Mouse (Mus musculus): ENCODE measurements around the gene Gas7. TPM values are rescaled to one million over a fixed set of nuclear protein-coding genes. Genes with fewer than 3 reads are reported as not detected.
A peak's percentile ranks its signal among the peaks of the same experiment; 100 is the strongest.

Gas7 gene
- total RNA-seq, 2 experiments from 2014 or later = 371 to 375 TPM

DNA sequence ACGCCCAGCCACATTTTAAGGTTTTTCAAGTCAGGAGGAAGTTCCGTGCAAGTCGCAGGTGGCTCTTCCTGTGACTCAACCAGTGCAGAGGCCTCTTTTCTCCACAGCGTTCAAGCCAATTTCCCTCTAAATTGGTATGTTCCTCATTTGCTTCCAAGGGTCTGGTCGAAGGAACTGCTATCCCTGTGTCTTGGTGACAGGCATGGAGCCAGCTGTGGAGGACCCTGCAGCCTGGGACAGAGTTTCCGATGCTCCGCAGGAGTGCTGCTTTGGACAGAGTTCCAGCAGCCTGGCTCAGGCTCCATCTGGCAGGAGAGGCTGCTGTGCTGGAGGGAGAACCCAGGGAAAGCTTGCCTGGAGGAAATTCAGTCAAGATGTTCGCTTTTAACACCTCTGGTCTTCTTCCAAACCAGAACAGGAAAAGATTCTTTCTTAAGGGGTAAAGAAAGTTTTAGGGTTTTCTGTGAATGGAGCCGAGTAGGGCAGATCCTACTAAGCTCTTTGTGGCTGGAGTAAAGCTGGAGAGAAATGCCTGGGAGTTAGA is 27.1 kb downstream of the Gas7 start:
- intact Hi-C loops (cut with DNase I) = no loop called here
- peak; percentile 79 for DNase-seq

DNA sequence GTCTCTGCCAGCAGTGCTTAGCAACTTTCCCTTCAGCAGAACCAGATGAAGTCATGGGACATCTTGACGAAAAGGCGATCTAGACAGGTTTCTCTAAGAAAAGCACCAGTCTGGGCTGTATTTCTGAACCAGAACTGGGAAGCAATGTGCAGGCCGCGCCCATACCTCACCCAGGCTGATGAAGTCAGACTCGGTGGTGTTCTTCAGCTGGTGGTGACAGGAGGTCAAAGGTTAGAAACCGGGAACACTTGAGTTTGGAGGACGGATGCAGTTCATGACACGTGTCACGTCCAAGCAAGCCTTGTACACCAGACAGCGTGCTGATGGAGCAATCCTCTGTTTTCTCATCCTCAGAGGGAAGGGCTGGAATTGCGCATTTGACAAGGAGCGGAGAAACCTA is 32.9 kb downstream of the Gas7 start:
- intact Hi-C loops (cut with DNase I) = no loop called here
- no peak for DNase-seq

- intact Hi-C loops (cut with DNase I) = no loop called here
- peak; percentile 12 for DNase-seq
Measured at GRCm38 (mm10) chr11:67489647-67490175, 34.5 kb downstream of the Gas7 start.

DNA sequence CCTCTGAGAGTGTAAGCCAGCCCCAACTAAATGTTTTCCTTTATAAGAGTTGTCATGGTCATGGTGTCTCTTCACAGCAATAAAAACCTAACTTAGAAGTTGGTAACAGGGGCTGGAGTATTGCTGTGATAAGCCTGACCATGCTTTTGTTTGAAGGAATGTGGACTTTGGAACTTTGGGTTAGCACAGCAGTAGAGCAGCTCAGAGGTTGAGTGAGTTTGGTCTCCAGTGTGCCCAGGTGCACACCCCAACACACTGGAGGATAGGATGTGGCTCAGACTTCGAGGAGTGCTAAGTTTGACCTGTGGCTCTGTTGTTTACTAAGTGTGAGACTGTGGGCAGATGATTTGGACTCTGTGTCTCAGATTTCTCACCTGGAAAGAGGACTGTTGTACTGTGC is 41.6 kb downstream of the Gas7 start:
- intact Hi-C loops (cut with DNase I) = no loop called here
- DNase-seq = no peak

DNA sequence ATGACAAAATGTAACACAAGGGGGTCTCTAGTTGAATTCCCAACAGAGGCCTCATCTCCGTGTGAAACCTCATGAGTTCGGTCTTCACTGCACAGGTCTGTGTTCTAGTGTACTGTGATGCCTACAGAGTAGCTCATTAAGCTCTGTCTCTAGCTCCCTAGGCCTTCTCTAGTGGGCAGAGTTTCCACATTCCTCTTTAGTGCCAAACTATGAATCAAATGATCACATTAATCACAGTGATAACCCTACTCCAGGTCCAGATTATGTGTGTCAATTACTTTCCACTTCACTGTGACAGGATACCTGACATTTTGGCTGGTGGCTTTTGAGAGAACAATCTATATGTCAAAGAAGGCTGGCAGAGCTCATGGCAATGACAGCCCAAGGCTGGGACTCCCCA is 44.9 kb downstream of the Gas7 start:
- no peak for DNase-seq
- intact Hi-C loops (cut with DNase I) = no loop called here

DNA sequence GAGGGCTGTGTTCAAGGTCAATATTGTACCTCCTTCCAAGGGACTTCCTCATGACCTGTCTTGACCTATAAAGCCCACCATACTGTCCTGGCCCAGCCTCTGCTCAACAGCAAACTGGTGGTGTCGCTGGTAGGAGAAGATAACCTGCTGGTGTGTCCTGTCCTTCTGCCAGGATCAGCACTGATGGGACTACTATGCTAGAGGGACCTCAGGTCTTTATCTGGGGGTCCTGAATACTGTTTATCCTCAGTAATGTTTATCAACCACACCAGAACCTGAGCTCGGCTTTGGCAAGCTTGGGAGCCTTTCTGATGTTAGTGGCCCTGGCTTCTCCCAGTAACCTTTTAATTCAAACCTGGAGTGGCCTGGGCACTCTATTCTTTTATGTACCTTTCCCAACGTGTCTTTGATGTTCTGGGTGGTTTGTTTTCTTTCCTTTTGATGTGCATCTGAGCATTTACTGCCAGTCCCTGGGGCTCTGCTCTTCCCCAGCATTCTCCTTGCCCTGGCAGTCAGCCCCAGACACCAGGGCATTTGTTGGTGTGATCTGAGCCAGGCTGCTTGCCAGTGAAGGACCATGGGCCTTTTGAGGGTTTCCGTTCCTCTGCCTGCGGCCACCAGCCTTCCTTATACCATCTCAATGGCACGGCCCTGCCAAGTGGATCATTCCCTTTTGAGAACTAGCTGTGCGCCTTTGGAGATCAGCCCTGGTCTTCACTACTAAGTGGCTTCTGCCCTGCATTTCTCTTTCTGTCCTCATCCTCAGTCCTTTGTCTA is 46.4 kb downstream of the Gas7 start:
- DNase-seq = peak; percentile 78
- intact Hi-C loops (cut with DNase I) = no loop called here

DNA sequence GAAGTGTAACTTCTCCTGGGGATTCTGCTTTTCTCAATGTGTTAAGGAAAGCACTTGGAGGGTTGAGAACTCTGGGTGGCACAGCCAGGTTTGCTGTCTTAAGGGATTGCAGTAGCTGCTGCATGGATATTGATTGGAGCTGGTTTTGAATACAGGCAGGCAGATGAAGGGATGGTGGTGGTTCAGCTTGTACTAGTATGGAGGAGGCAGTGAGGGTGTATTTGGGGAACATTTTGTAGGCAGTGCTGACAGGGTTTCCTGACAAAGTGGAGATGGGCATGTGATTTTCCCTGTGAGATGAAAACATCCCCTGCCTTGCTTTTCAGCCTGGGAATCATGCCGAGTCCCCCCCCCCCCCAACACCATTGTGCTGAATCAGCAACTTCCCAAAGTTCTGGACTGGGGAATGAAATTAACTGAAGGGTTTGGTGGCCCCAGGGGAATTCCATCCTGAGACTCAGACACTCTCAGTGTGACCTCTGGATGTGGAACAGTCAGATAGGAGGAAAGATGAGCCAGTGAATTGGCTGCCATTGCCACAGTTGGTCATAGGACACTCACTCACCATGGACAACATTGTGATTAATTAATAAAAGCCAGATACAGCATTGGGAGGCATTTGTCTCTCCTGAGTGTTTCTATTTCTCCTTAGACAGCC is 54.1 kb downstream of the Gas7 start:
- intact Hi-C loops (cut with DNase I) = no loop called here
- DNase-seq = no peak

GRCm38 (mm10) chr11:67510831-67511230 is 55.6 kb downstream of the Gas7 start:
- DNase-seq = no peak
- intact Hi-C loops (cut with DNase I) = no loop called here

- DNase-seq = peak; percentile 40
- intact Hi-C loops (cut with DNase I) = no loop called here
Measured at GRCm38 (mm10) chr11:67513001-67513400, 57.8 kb downstream of the Gas7 start.

GRCm38 (mm10) chr11:67514401-67514800 is 59.2 kb downstream of the Gas7 start:
- no peak for DNase-seq
- intact Hi-C loops (cut with DNase I) = no loop called here

GRCm38 (mm10) chr11:67515020-67515911 is 60.0 kb downstream of the Gas7 start:
- DNase-seq = no peak
- intact Hi-C loops (cut with DNase I) = no loop called here

DNA sequence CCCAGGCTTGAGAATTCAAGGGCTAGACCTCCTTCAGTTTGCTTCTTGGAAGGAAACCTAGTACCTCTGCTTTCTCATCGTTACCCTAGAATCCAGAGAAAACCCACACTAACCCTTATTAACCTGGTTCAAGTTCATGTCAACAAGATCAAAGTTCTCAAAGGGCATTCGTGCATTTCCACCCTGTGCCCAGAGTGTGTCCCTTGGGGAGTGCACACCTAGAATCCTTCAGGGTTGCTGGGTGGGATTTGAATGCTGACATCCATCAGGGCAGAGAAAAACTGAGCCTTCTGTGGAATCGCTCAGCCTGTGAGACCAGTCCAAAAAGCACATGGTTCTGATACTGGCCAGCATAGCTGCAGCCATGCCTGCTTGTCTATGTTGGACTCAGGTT is 60.7 kb downstream of the Gas7 start:
- intact Hi-C loops (cut with DNase I) = no loop called here
- no peak for DNase-seq

DNA sequence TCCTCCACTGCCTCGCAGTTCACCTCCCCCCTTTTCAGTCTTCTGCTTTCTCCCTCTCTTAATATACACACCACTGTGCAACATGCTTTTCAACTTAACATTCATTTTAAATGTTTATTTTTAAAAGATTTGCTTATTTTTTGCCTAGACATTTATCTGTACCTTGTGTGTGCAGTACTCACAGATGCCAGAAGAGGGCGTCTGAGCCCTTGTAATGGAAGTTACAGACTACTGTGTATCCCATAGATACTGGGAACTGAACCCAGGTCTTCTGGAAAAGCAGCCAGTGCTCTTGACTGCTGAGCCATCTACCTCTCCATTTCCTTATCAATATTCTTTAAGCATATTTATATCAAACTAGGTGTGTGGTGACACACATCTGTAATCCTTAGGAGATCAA is 62.5 kb downstream of the Gas7 start:
- intact Hi-C loops (cut with DNase I) = no loop called here
- no peak for DNase-seq

- DNase-seq = peak; percentile 83
- intact Hi-C loops (cut with DNase I) = no loop called here
Measured at GRCm38 (mm10) chr11:67518985-67519384, 63.7 kb downstream of the Gas7 start.

- intact Hi-C loops (cut with DNase I) = no loop called here
Measured at GRCm38 (mm10) chr11:67522671-67523070, 67.4 kb downstream of the Gas7 start.

GRCm38 (mm10) chr11:67523806-67524205 is 68.6 kb downstream of the Gas7 start:
- DNase-seq = no peak
- intact Hi-C loops (cut with DNase I) = no loop called here

More at GRCm38 (mm10) chr11:67522671-67523070, 67.4 kb downstream of the Gas7 start:
- DNase-seq = no peak

DNA sequence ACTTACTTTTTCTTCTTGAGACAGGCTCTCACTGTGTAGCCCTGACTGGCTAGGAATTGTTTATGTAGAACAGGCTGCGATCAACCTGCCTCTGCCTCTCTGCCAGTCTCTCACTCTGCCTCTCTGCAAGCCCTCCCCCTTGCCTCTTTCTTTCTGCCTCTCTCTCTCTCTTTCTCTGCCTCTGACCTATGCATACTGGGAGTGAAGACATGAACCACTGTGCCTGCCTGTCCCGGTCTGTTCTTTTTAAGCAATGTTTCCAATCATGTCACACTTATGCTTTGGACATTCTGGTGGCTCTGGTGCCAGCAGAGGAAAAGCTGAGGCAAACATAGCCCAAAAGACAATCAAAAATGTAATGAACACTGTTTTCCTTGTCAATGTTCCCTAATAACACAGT is 69.5 kb downstream of the Gas7 start:
- intact Hi-C loops (cut with DNase I) = loop anchor here (5.0 kb wide), 1 partner anchor 412 kb away; no protein-coding TSS in a partner anchor
- DNase-seq = no peak

DNA sequence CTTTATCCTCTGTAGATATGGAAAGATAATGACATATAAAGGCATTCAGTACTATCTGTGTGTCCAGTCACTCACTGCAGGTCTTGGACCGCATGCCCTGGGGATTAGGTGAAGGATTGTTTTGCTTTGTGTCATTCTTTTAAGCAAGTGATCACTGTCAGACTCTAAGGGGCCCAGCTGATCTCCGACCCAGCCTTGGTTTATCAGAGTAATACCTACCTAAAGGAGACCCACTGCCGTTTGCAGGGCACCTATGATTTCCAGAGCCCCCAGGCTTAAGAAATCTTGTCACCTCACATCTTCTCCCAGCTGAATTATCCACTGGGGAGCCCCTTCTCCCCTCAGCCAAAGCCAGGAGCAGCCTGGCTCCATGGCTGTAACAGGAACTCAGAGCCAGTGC is 70.6 kb downstream of the Gas7 start:
- intact Hi-C loops (cut with DNase I) = loop anchor here (5.0 kb wide), 1 partner anchor 414 kb away; no protein-coding TSS in a partner anchor
- no peak for DNase-seq

DNA sequence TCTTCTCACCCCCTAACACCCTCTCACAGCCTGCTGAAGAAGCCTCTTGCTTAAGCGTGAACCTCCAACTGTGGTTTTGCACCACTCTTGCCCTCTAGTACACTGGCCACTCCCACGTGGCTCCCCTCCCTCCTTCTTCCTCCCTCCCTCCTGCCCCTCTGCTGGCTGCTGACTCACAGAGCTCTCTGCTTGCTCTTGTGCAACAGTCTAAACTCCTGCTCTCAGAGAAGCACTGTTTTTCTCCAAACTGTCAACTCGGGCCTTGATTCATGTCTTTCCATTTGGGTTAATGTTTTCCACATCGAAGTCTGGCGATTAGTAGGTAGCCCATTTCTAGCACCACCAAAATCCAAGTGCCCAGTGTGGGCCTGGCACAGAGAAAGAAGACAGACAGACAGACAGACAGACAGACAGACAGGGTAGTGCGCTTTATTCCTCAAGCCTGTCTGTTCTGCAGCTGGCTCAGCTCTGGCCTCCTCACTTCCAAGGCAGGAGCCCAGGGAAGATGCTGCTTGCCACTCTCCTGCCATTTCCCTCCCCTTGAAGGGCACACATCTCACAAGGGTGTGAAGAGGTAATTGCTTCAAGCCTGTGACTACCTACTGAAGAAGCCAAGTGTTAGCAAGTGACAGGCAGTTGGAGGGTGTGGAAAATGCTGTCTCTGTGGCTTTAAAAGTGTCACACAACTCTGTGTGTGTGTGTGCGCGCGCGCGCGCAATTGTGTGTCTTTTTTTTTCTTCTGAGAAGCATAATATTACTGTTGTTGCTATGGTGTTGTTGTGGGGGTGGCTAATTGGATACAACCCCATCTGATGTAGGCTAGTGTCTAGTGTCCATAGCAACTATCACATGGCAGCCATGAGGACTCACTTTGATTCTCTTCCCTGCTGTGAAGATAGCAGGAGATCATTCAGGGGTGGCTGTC is 71.6 kb downstream of the Gas7 start:
- intact Hi-C loops (cut with DNase I) = loop anchor here (5.0 kb wide), 1 partner anchor 415 kb away; no protein-coding TSS in a partner anchor
- no peak for DNase-seq

- no peak for DNase-seq
- intact Hi-C loops (cut with DNase I) = no loop called here
Measured at GRCm38 (mm10) chr11:67531286-67531685, 76.0 kb downstream of the Gas7 start.

All from left cerebral cortex, postnatal 4 days (tissue).